Mouse (Mus musculus) T-helper 1 cell (primary cell): Measurements from ENCODE around the gene Fndc3b.

Experiments used
- in situ Hi-C: fragments of 300-600 bp; cut with MboI, MseI; formaldehyde crosslinking; loops from one replicate; pipeline ENCODE4 v1.15.1; 2025; ENCODE audit warnings: high pct_unique_total_duplicates

Fndc3b gene

GRCm38 (mm10) chr3:27593485-27594138, 117.5 kb downstream of the Fndc3b start:
- in situ Hi-C loops: no loop called here

- in situ Hi-C loops: no loop called here
Measured at GRCm38 (mm10) chr3:27592728-27593484, 118.2 kb downstream of the Fndc3b start.

- in situ Hi-C loops: no loop called here
Measured at GRCm38 (mm10) chr3:27590823-27591222, 120.3 kb downstream of the Fndc3b start.

- in situ Hi-C loops: no loop called here
Measured at GRCm38 (mm10) chr3:27589305-27589704, 121.8 kb downstream of the Fndc3b start.

GRCm38 (mm10) chr3:27588604-27589003, 122.5 kb downstream of the Fndc3b start:
- in situ Hi-C loops: no loop called here

- in situ Hi-C loops: no loop called here
Measured at GRCm38 (mm10) chr3:27584607-27585605, 126.2 kb downstream of the Fndc3b start.

GRCm38 (mm10) chr3:27581931-27582840, 128.9 kb downstream of the Fndc3b start:
- in situ Hi-C loops: no loop called here

- in situ Hi-C loops: no loop called here
Measured at GRCm38 (mm10) chr3:27580956-27581355, 130.2 kb downstream of the Fndc3b start.

GRCm38 (mm10) chr3:27579894-27580613, 131.1 kb downstream of the Fndc3b start:
- in situ Hi-C loops: no loop called here

- in situ Hi-C loops: no loop called here
Measured at GRCm38 (mm10) chr3:27579229-27579628, 131.9 kb downstream of the Fndc3b start.

GRCm38 (mm10) chr3:27577349-27578025, 133.6 kb downstream of the Fndc3b start:
- in situ Hi-C loops: no loop called here

GRCm38 (mm10) chr3:27574241-27574640, 136.9 kb downstream of the Fndc3b start:
- in situ Hi-C loops: no loop called here

- in situ Hi-C loops: no loop called here
Measured at GRCm38 (mm10) chr3:27573458-27573857, 137.6 kb downstream of the Fndc3b start.

GRCm38 (mm10) chr3:27572305-27572704, 138.8 kb downstream of the Fndc3b start:
- in situ Hi-C loops: no loop called here

GRCm38 (mm10) chr3:27565314-27565713, 145.8 kb downstream of the Fndc3b start:
- in situ Hi-C loops: no loop called here

- in situ Hi-C loops: no loop called here
Measured at GRCm38 (mm10) chr3:27563047-27563624, 148.0 kb downstream of the Fndc3b start.

- in situ Hi-C loops: no loop called here
Measured at GRCm38 (mm10) chr3:27562476-27562875, 148.6 kb downstream of the Fndc3b start.

GRCm38 (mm10) chr3:27561921-27562320, 149.2 kb downstream of the Fndc3b start:
- in situ Hi-C loops: no loop called here

- in situ Hi-C loops: no loop called here
Measured at GRCm38 (mm10) chr3:27559316-27559715, 151.8 kb downstream of the Fndc3b start.
